Mouse (Mus musculus) liver, adult 2 months (tissue): ENCODE measurements around the gene Ugt1a7c.

ENCODE experiments used
- CTCF ChIP-seq: fragments of 200-500 bp; IDR thresholded peaks from 2 replicates; pipeline ENCODE4 v1.5.1; 2011; ENCODE audit warnings: low read depth, low read length, control low read depth
- POLR2A ChIP-seq: fragments of 200-500 bp; IDR thresholded peaks from 2 replicates; pipeline ENCODE4 v1.6.1; 2011; ENCODE audit warnings: low read length, control low read depth; ENCODE audit not compliant: insufficient read depth; ENCODE audit errors: extremely low read depth

DNA sequence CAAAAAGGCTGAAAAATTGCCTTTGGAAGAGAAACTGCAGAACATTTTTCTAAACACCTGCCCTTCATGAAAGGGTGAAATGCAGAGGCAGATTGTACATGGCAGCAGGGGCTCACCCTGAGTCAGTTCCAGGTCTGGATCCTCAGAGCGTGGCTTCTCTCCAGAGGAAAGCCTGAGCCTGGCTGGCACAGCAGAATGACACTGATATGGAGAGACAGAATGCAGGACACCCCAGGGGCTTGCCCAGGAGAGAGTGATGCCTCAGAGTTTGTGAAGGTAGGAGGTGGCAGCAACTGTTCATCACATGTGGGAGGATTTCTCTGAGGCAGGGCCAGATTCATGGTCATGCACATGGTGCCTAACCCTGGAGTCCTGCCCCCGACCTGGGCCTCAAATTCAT lies 105.1 kb downstream of the Ugt1a7c start:
- no peak for TF ChIP-seq CTCF
- TF ChIP-seq POLR2A = no peak
